Mouse (Mus musculus) hindbrain, embryonic 12.5 days (tissue): ENCODE measurements around the gene Kif2a. TPM values are rescaled to one million over a fixed set of nuclear protein-coding genes. Genes with fewer than 3 reads are reported as not detected.

Experiments used
- ATAC-seq: fragments of 200-750 bp; cut with Nextera tagmentation; 2 replicates; pipeline ENCODE4 v1.8.0; 2017; ENCODE audit warnings: moderate TSS enrichment; ENCODE audit not compliant: low FRiP score
- H3K27ac ChIP-seq: fragments of 300-500 bp; sonication (generic); 2 replicates; pipeline ENCODE4 v1.5.1; 2016; ENCODE audit warnings: mild to moderate bottlenecking
- H3K27me3 ChIP-seq: fragments of 300-500 bp; sonication (generic); 2 replicates; pipeline ENCODE4 v1.6.1; 2016; ENCODE audit warnings: mild to moderate bottlenecking
- H3K36me3 ChIP-seq: fragments of 300-500 bp; sonication (generic); 2 replicates; pipeline ENCODE4 v1.6.1; 2016; ENCODE audit warnings: mild to moderate bottlenecking
- H3K4me1 ChIP-seq: fragments of 300-500 bp; sonication (generic); 2 replicates; pipeline ENCODE4 v1.6.1; 2016
- H3K4me2 ChIP-seq: fragments of 300-500 bp; sonication (generic); replicated peaks from 2 replicates; pipeline ENCODE4 v1.6.1; 2016; ENCODE audit warnings: mild to moderate bottlenecking
- H3K4me3 ChIP-seq: fragments of 300-500 bp; sonication (generic); 2 replicates; pipeline ENCODE4 v1.5.1; 2016; ENCODE audit warnings: mild to moderate bottlenecking
- H3K9ac ChIP-seq: fragments of 300-500 bp; sonication (generic); 2 replicates; pipeline ENCODE4 v1.6.1; 2016; ENCODE audit warnings: mild to moderate bottlenecking, moderate library complexity
- H3K9me3 ChIP-seq: fragments of 300-500 bp; sonication (generic); replicated peaks from 2 replicates; pipeline ENCODE4 v1.6.1; 2016; ENCODE audit warnings: mild to moderate bottlenecking
- WGBS: fragments of 180-500 bp; shearing (Covaris S2); methylation state at CpG from one replicate; pipeline ENCODE4 v1.1.7; 2016; 5-methylcytosine and 5-hydroxymethylcytosine counted together
- polyA plus RNA-seq: library from polyadenylated mRNA; unstranded; fragments of >200 nt; fragmentation: Nextera tagmentation; extraction: Ambion mirVana; gene quantifications from 2 replicates; pipeline ENCODE4 v1.2.1, GENCODE M21; 2016

Gene Kif2a
- polyA plus RNA-seq, 1 experiment from 2014 or later, result 36.9 TPM

GRCm38 (mm10) chr13:106913125-106913736, 108.7 kb downstream of the Kif2a start:
- Histone ChIP-seq H3K27ac (no peak overlapping the region), H3K4me2 (no peak overlapping the region), H3K27me3 (no peaks in the 10 kb centered on the region), H3K4me3 (no peak overlapping the region), H3K36me3 (peaks cover 19% of the 10 kb centered on the region), H3K9ac (no peak overlapping the region), H3K4me1 (no peaks in the 10 kb centered on the region), H3K9me3 (no peaks in the 10 kb centered on the region)
- WGBS, result 77% methylated on average over 3 of the region's 3 CpGs
- ATAC-seq, result no peak

- H3K9me3 ChIP-seq, result no peaks in the 10 kb centered on the region
- H3K36me3 ChIP-seq, result peaks cover 37% of the 10 kb centered on the region
- WGBS, result 95% methylated on average over 10 of the region's 10 CpGs
Measured at GRCm38 (mm10) chr13:106910096-106910495, 111.8 kb downstream of the Kif2a start.

More at GRCm38 (mm10) chr13:106910096-106910495, 111.8 kb downstream of the Kif2a start:
- H3K27me3 ChIP-seq, result no peaks in the 10 kb centered on the region
- ATAC-seq, result no peak
- no peaks in the 10 kb centered on the region for H3K4me1 ChIP-seq
- no peak overlapping the region for H3K4me2 ChIP-seq
- no peak overlapping the region for H3K4me3 ChIP-seq
- H3K27ac ChIP-seq, result no peak overlapping the region
- no peak overlapping the region for H3K9ac ChIP-seq

Other genes with a start within 250 kb of the Kif2a start
- 57.3 and 57.4 TPM in 2 replicates for gene Ipo11, start 85.2 kb downstream of the Kif2a start, polyA plus RNA-seq
- 40.2 and 42.5 TPM in 2 replicates for gene Dimt1, start 75.0 kb downstream of the Kif2a start, polyA plus RNA-seq